Mouse (Mus musculus) spleen, adult 2 months (tissue): ENCODE data around the gene Nxpe4.

ENCODE experiments used
- CTCF ChIP-seq: fragments of 200-500 bp; IDR thresholded peaks from 2 replicates; pipeline ENCODE4 v1.5.1; 2011; ENCODE audit warnings: mild to moderate bottlenecking, inconsistent platforms; ENCODE audit not compliant: insufficient read depth, insufficient read length, insufficient replicate concordance; ENCODE audit errors: extremely low read depth
- POLR2A ChIP-seq: fragments of 200-500 bp; IDR thresholded peaks from 2 replicates; pipeline ENCODE4 v1.6.1; 2011; ENCODE audit warnings: low read depth, low read length, inconsistent platforms

DNA sequence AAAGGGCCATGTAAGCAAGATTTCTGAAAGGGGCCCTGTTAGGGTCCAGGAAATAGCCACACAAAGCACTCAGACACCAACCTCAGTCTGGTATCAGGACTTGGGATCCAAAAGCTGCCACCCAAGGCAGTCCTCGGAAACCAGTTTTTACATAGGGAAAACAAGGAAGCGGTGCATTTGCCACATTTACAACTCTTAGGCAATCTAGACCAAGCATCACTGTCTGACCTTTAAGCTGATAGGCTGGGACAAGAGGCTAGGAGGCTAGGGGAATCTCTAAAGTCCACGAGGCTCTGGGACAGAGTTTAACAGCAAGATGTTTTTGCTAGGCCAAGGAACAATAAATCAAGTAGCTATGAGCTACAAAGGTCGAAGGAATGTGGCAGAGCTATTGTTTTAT lies 226.6 kb downstream of the Nxpe4 start:
- TF ChIP-seq CTCF (no peak), POLR2A (no peak)
